In genomic region chr7:64959087-64959486, GRCm38 (mm10) we compare ENCODE assay signal across 20 mouse cellular contexts.
DNase-seq lines count a peak whose midpoint lies in the region; ATAC-seq lines count a peak whose summit lies in the region.
"Had no signal": no experiment of that assay in that cellular context is flagged by ENCODE, and none has a peak within 500 bp of the region (broad histone marks: within the 10 kb centered on the region; RNA-seq: fewer than 3 reads in every experiment).

No protein-coding gene starts in this region.

- DNase-seq in heart, embryonic 10.5 days (ENCODE audit: low spot score) = no peak
- peak; percentile 33 for DNase-seq in brain, adult 2 months (ENCODE audit: low read depth, low spot score)
- DNase-seq in kidney, postnatal 10 days = no peak
- DNase-seq in heart, postnatal 36 days = no peak
- DNase-seq: adrenal gland, adult 8-10 months; cerebellum, adult 11-12 months; cerebellum, postnatal 25 days; heart, adult 2 months; heart, postnatal 14 days; kidney, adult 2 months; kidney, postnatal 25 days; lung, postnatal 10 days; right cerebral cortex, postnatal 14 days; thymus, postnatal 4 days had no signal

- H3K27ac ChIP-seq in heart, embryonic 16.5 days (ENCODE audit: low read length) = no peak overlapping the region
- no peak overlapping the region for H3K27ac ChIP-seq in heart, embryonic 10.5 days
- H3K27ac ChIP-seq in embryonic facial prominence, embryonic 15.5 days (replicated peaks) = no peak overlapping the region
- H3K27ac ChIP-seq in stomach, embryonic 14.5 days (ENCODE audit: low read length) = peak overlapping the region; percentile 24; the same call in 1 of the 2 replicates
- H3K27ac ChIP-seq in neural tube, embryonic 15.5 days (replicated peaks) = no peak overlapping the region
- H3K27ac ChIP-seq: heart, adult 2 months; hindbrain, embryonic 14.5 days; neural tube, embryonic 12.5 days had no signal

- WGBS in heart, embryonic 16.5 days = 43% methylated on average over 6 of the region's 6 CpGs
- WGBS in heart, embryonic 10.5 days = 49% methylated on average over 6 of the region's 6 CpGs
- WGBS in embryonic facial prominence, embryonic 15.5 days = 11% methylated on average over 6 of the region's 6 CpGs
- 13% methylated on average over 6 of the region's 6 CpGs for WGBS in stomach, embryonic 14.5 days
- WGBS in neural tube, embryonic 15.5 days = 66% methylated on average over 6 of the region's 6 CpGs

- no peaks in the 10 kb centered on the region for H3K27me3 ChIP-seq in heart, embryonic 16.5 days (ENCODE audit: control insufficient read depth, insufficient read depth, low read length)
- no peaks in the 10 kb centered on the region for H3K27me3 ChIP-seq in heart, embryonic 10.5 days (ENCODE audit: insufficient read depth, poor library complexity, severe bottlenecking)
- no peaks in the 10 kb centered on the region for H3K27me3 ChIP-seq in embryonic facial prominence, embryonic 15.5 days
- no peaks in the 10 kb centered on the region for H3K27me3 ChIP-seq in stomach, embryonic 14.5 days (ENCODE audit: control insufficient read depth, insufficient read depth, low read length)
- H3K27me3 ChIP-seq in neural tube, embryonic 15.5 days (replicated peaks) = no peaks in the 10 kb centered on the region
- H3K27me3 ChIP-seq: neural tube, embryonic 12.5 days had no signal

- H3K4me3 ChIP-seq in heart, embryonic 16.5 days (ENCODE audit: low read length) = no peak overlapping the region
- H3K4me3 ChIP-seq in heart, embryonic 10.5 days = no peak overlapping the region
- H3K4me3 ChIP-seq in embryonic facial prominence, embryonic 15.5 days (replicated peaks) = no peak overlapping the region
- no peak overlapping the region for H3K4me3 ChIP-seq in stomach, embryonic 14.5 days (ENCODE audit: low read depth, low read length)
- no peak overlapping the region for H3K4me3 ChIP-seq in neural tube, embryonic 15.5 days (replicated peaks)
- H3K4me3 ChIP-seq: heart, adult 2 months; neural tube, embryonic 12.5 days had no signal

- H3K9me3 ChIP-seq in heart, embryonic 16.5 days (replicated peaks; ENCODE audit: control insufficient read depth, low read length) = no peaks in the 10 kb centered on the region
- H3K9me3 ChIP-seq in heart, embryonic 10.5 days = no peaks in the 10 kb centered on the region
- H3K9me3 ChIP-seq in embryonic facial prominence, embryonic 15.5 days (replicated peaks) = no peaks in the 10 kb centered on the region
- no peaks in the 10 kb centered on the region for H3K9me3 ChIP-seq in stomach, embryonic 14.5 days (ENCODE audit: control insufficient read depth, low read depth, low read length)
- no peaks in the 10 kb centered on the region for H3K9me3 ChIP-seq in neural tube, embryonic 15.5 days (replicated peaks)
- H3K9me3 ChIP-seq: neural tube, embryonic 12.5 days had no signal

- intact Hi-C loops in heart, postnatal 36 days (cut with DNase I) = no loop called here

- H3K9ac ChIP-seq in heart, embryonic 16.5 days (ENCODE audit: low read length) = no peak overlapping the region
- H3K9ac ChIP-seq in embryonic facial prominence, embryonic 15.5 days = no peak overlapping the region
- H3K9ac ChIP-seq in stomach, embryonic 14.5 days (replicated peaks; ENCODE audit: low read depth, low read length) = no peak overlapping the region
- H3K9ac ChIP-seq in neural tube, embryonic 15.5 days (replicated peaks) = no peak overlapping the region
- H3K9ac ChIP-seq: hindbrain, embryonic 14.5 days; neural tube, embryonic 12.5 days had no signal

- no peaks in the 10 kb centered on the region for H3K36me3 ChIP-seq in heart, embryonic 16.5 days (ENCODE audit: control insufficient read depth, insufficient read depth)
- no peaks in the 10 kb centered on the region for H3K36me3 ChIP-seq in heart, embryonic 10.5 days
- no peaks in the 10 kb centered on the region for H3K36me3 ChIP-seq in embryonic facial prominence, embryonic 15.5 days
- no peaks in the 10 kb centered on the region for H3K36me3 ChIP-seq in stomach, embryonic 14.5 days (ENCODE audit: control insufficient read depth, insufficient read depth, low read length)
- H3K36me3 ChIP-seq in neural tube, embryonic 15.5 days = no peaks in the 10 kb centered on the region
- H3K36me3 ChIP-seq: neural tube, embryonic 12.5 days had no signal

- no peak for ATAC-seq in heart, embryonic 16.5 days (replicated peaks; ENCODE audit: extremely low read depth, insufficient read depth, low FRiP score)
- no peak for ATAC-seq in embryonic facial prominence, embryonic 15.5 days (ENCODE audit: insufficient number of reproducible peaks, low FRiP score, low TSS enrichment, low read depth)
- no peak for ATAC-seq in stomach, embryonic 14.5 days (ENCODE audit: insufficient number of reproducible peaks, insufficient read depth, low FRiP score, low read depth)
- ATAC-seq in neural tube, embryonic 15.5 days (ENCODE audit: low FRiP score) = no peak

- H3K4me2 ChIP-seq in heart, embryonic 16.5 days (ENCODE audit: low read depth, low read length) = peak overlapping the region; percentile 5; the same call in 1 of the 2 replicates
- peak overlapping the region; percentile 23; the same call in 1 of the 2 replicates for H3K4me2 ChIP-seq in embryonic facial prominence, embryonic 15.5 days (replicated peaks)
- no peak overlapping the region for H3K4me2 ChIP-seq in stomach, embryonic 14.5 days (replicated peaks; ENCODE audit: low read depth, low read length)
- no peak overlapping the region for H3K4me2 ChIP-seq in neural tube, embryonic 15.5 days
- H3K4me2 ChIP-seq: hindbrain, embryonic 14.5 days; neural tube, embryonic 12.5 days had no signal

- H3K4me1 ChIP-seq in heart, embryonic 16.5 days (ENCODE audit: control insufficient read depth, insufficient read depth, low read length) = no peaks in the 10 kb centered on the region
- H3K4me1 ChIP-seq in heart, embryonic 10.5 days = no peaks in the 10 kb centered on the region
- H3K4me1 ChIP-seq in embryonic facial prominence, embryonic 15.5 days = peaks cover 11% of the 10 kb centered on the region; the same call in 1 of the 2 replicates
- 0 out of 2 replicates have a peak, but pooled peaks cover 3% of the 10 kb centered on the region for H3K4me1 ChIP-seq in stomach, embryonic 14.5 days (ENCODE audit: control insufficient read depth, insufficient read depth, low read length)
- no peaks in the 10 kb centered on the region for H3K4me1 ChIP-seq in neural tube, embryonic 15.5 days
- H3K4me1 ChIP-seq: neural tube, embryonic 12.5 days had no signal

Comparison
In these comparisons a context has a peak if more than half of its experiments do, and no peak if none do; other contexts are left out.
1. H3K4me2 ChIP-seq: peak in heart, embryonic 16.5 days (single experiment) and embryonic facial prominence, embryonic 15.5 days (single experiment); none in stomach, embryonic 14.5 days (single experiment) and neural tube, embryonic 15.5 days (single experiment).